Mouse (Mus musculus) 416B (cell line): Measurements from ENCODE around the gene Dppa2.

Experiments used
- DNase-seq: peaks from one replicate; pipeline ENCODE4 v3.0.0; 2011; ENCODE audit warnings: low read depth

Gene Dppa2

DNA sequence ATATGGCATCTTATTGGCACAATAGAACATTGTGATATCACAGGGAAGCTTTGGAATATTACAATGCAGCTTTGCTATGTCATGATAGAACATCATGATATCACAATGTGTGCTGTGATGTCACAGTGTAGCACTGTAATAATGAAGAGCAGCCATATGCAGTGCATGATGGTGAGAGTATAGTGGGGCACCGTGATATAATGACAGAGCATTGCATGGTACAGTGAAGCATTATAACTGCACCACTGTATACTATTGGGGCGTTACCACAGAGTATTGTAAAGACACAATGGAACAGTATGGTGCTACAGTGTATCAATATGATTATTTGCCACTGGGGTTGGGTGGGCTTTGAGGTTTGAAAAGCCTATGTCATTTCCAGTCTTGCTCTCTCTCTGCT is 40.5 kb downstream of the Dppa2 start:
- DNase-seq: no peak

DNA sequence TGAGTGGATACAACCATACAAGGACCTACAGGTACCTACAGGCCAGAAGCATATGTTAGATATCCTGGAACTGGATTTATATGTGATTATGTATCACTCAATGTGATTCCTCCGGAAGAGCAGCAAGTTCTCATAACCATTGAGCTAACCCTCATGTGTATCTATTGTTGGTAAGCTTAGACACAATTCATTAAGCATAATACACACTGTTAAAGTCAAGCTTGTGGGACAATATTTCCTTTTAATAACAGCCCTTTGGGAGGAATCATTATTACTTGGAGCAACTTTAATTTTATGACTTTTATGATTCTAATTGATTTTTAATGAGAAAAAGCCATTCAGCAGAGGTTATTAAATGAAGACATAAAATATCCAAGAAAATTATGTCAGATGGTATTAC is 43.5 kb downstream of the Dppa2 start:
- no peak for DNase-seq

DNA sequence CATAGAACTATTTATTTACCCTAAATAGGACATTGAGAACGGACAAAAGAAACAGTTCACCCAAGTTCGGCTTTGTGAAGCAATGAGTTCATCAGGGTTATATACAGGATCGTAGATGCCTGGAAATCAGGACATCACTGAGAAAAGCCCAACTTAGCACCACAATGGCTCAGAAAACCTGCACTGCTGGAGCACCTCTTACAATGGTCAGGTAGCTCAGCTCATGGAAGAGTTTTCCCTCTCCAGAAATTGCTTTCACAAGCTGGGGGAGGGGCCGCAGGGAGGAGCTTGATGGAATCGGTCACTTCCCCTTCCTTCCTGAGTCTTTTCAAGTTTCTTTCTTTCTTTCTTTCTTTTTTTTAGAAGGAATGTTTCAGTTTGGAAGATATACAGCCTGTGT is 52.0 kb downstream of the Dppa2 start:
- no peak for DNase-seq

DNA sequence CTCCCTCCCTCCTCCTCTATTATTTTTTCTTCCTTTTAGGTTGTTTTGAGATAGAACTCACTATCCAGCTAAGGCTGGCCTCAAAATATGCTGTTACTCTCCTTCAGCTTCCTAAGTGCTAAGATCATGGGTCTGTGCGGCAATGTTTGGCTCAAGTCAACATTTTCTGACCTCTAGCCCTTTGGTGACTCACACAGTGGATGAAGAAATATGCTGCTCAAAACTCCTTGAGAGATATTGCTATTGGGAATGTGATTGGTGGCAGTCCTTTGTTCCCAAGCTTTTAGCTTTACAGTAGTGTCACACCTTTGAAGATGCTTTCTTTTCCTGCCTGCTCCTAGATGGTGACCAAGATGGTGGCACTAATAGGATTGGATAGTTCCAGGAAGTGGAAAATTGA is 52.7 kb downstream of the Dppa2 start:
- no peak for DNase-seq

DNA sequence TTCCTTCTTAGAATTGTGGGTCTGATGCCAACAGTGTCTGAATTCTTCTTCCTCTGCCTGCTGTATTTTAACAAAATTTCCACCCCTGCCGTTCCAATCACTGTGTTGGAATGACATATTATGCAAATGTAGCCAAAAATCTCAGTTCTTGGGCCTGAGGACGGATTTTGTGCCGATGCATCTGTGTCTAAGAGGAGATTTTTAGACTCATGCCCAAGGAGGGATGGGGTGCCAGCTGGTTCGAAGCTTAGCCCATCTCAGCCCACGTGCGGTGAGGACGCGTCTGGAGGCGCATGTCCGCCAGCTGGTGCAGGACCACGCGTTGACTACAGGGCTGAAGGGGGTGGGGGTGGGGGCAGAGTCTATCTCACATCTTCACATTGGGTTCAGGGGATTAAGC is 57.2 kb downstream of the Dppa2 start:
- DNase-seq: no peak

DNA sequence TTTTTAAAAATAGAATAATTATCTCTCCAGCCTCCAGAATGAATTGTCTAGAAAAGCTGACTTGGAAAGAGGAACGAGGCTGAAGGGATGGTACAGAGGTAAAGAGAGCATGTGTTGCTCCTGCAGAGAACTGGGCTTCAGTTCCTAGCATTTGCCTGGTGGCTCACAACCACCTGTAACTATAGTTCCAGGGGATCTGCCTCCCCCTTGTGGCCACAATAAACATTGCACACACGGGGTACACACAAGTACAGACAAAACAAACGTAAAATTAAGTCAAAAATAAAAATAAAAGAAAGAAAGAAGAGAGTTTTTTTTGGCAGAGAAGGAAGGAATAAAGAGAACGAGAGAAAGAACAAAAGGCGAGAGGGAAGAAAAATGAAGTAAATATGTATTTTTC is 63.1 kb downstream of the Dppa2 start:
- DNase-seq: peak; percentile 13

DNA sequence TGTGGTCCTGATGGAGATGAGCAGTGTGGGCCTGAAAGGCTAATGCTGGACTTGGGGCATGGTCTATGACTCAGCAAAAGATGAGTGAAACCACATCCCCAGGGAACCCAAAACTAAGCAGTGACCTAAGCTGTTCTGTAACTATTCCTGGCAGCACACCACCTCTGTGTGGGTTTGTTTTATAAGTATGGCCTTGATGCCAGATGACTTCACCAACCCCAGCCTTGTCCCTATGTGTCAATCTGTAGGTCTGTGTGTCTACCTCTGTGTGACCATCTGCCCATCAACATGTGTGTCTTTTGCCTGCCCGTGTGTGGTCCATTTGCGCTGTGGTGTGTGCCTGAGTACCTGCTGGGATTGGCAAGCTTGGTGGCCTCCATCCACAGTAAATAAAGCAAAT is 64.4 kb downstream of the Dppa2 start:
- peak; percentile 93 for DNase-seq
